Comparison of ENCODE assay signal across 8 mouse cellular contexts in genomic region chr8:119424740-119425139, GRCm38 (mm10). TPM values are rescaled to one million over a fixed set of nuclear protein-coding genes. Genes with fewer than 3 reads are reported as not detected.
A peak's percentile ranks its signal among the peaks of the same experiment; 100 is the strongest.
DNase-seq lines count a peak whose midpoint lies in the region; ATAC-seq and TF ChIP-seq lines count a peak whose summit lies in the region.

No protein-coding gene starts in this region.

- no peaks in the 10 kb centered on the region for H3K27me3 ChIP-seq in hindbrain, embryonic 13.5 days
- no peaks in the 10 kb centered on the region for H3K27me3 ChIP-seq in hindbrain, embryonic 14.5 days (ENCODE audit: control insufficient read depth, insufficient read depth, low read length)
- H3K27me3 ChIP-seq in heart, postnatal 0 days (ENCODE audit: control insufficient read depth, insufficient read depth, low read length): no peaks in the 10 kb centered on the region

- TF ChIP-seq CTCF in heart, postnatal 0 days (IDR thresholded peaks at IDR 0.05; ENCODE audit: low read depth): no peak

- H3K4me1 ChIP-seq in hindbrain, embryonic 13.5 days (replicated peaks): peaks cover 24% of the 10 kb centered on the region
- peaks cover 8% of the 10 kb centered on the region; the same call in 1 of the 2 replicates for H3K4me1 ChIP-seq in hindbrain, embryonic 14.5 days (replicated peaks; ENCODE audit: control insufficient read depth, insufficient read depth, low read length)
- peaks cover 42% of the 10 kb centered on the region for H3K4me1 ChIP-seq in heart, postnatal 0 days (ENCODE audit: control insufficient read depth, insufficient read depth)

- 0 out of 2 replicates have a peak overlapping the region, but pooled peaks have one; percentile 35 for H3K27ac ChIP-seq in hindbrain, embryonic 13.5 days
- H3K27ac ChIP-seq in hindbrain, embryonic 14.5 days: no peak overlapping the region
- peak overlapping the region; percentile 77 for H3K27ac ChIP-seq in heart, postnatal 0 days (ENCODE audit: low read depth)

- no peak for TF ChIP-seq EP300 in heart, postnatal 0 days (IDR thresholded peaks at IDR 0.05; ENCODE audit: low read depth)

- WGBS in hindbrain, embryonic 13.5 days: 82% methylated on average over 10 of the region's 10 CpGs
- 80% methylated on average over 10 of the region's 10 CpGs for WGBS in hindbrain, embryonic 14.5 days
- WGBS in heart, postnatal 0 days: 61% methylated on average over 10 of the region's 10 CpGs

- no peak overlapping the region for H3K4me3 ChIP-seq in hindbrain, embryonic 13.5 days
- no peak overlapping the region for H3K4me3 ChIP-seq in hindbrain, embryonic 14.5 days (replicated peaks; ENCODE audit: low read length)
- H3K4me3 ChIP-seq in heart, postnatal 0 days (ENCODE audit: low read depth, low read length): no peak overlapping the region

- ATAC-seq in hindbrain, embryonic 13.5 days (ENCODE audit: low FRiP score): no peak
- no peak for ATAC-seq in hindbrain, embryonic 14.5 days (ENCODE audit: low FRiP score)
- no peak for ATAC-seq in heart, postnatal 0 days (ENCODE audit: insufficient read depth, low read depth)

- no peaks in the 10 kb centered on the region for H3K9me3 ChIP-seq in hindbrain, embryonic 13.5 days
- no peaks in the 10 kb centered on the region for H3K9me3 ChIP-seq in hindbrain, embryonic 14.5 days (ENCODE audit: control insufficient read depth, low read length)
- H3K9me3 ChIP-seq in heart, postnatal 0 days (replicated peaks; ENCODE audit: control insufficient read depth, low read length): no peaks in the 10 kb centered on the region

- DNase-seq in hindbrain, embryonic 14.5 days (ENCODE audit: low spot score): no peak
- DNase-seq in CD4-positive helper T cell, adult 2 months (ENCODE audit: low read depth, low spot score): peak; percentile 60
- DNase-seq in heart, postnatal 0 days (ENCODE audit: low spot score): no peak
- peak; percentile 66 to 72 for DNase-seq in lung, postnatal 4 days
- DNase-seq in urinary bladder, postnatal 36 days (ENCODE audit: low spot score in 2 of 2): no peak
- no peak for DNase-seq in embryo, embryonic 10.5 days (ENCODE audit: low spot score)
- DNase-seq in layer of hippocampus, postnatal 36 days: no peak

- H3K36me3 ChIP-seq in hindbrain, embryonic 13.5 days: no peaks in the 10 kb centered on the region
- no peaks in the 10 kb centered on the region for H3K36me3 ChIP-seq in hindbrain, embryonic 14.5 days (replicated peaks; ENCODE audit: control insufficient read depth, insufficient read depth)
- H3K36me3 ChIP-seq in heart, postnatal 0 days (replicated peaks; ENCODE audit: control insufficient read depth, insufficient read depth, low read length): no peaks in the 10 kb centered on the region

- no peak overlapping the region for H3K4me2 ChIP-seq in hindbrain, embryonic 13.5 days
- H3K4me2 ChIP-seq in hindbrain, embryonic 14.5 days (replicated peaks): no peak overlapping the region
- H3K4me2 ChIP-seq in heart, postnatal 0 days (ENCODE audit: low read depth, low read length): no peak overlapping the region

- H3K9ac ChIP-seq in hindbrain, embryonic 13.5 days: no peak overlapping the region
- no peak overlapping the region for H3K9ac ChIP-seq in hindbrain, embryonic 14.5 days
- no peak overlapping the region for H3K9ac ChIP-seq in heart, postnatal 0 days (replicated peaks; ENCODE audit: low read depth, low read length)

RNA-seq across cellular contexts. Expression of gene Osgin1, which starts 9.2 kb away (rescaled TPM):
- 0.08 and 0.28 TPM in 2 replicates for polyA plus RNA-seq in hindbrain, embryonic 13.5 days (2015; fragmentation: Nextera tagmentation; extraction: Ambion mirVana)
- polyA plus RNA-seq in hindbrain, embryonic 14.5 days (2014; fragmentation: Nextera tagmentation; extraction: Ambion mirVana): 0.35 and 0.40 TPM in 2 replicates
- total RNA-seq in heart, postnatal 0 days (2014; rRNA removed; ENCODE audit: low replicate concordance): not detected in 2 replicates
- 0.38 and 1.0 TPM in 2 replicates for polyA plus RNA-seq in heart, postnatal 0 days (2015; fragmentation: Nextera tagmentation; extraction: Ambion mirVana)
- total RNA-seq in layer of hippocampus, postnatal 36 days (2021): under 1 TPM in 1 of 2 experiments, not detected in 1; 0.56 TPM

RNA-seq across cellular contexts. Expression of gene Necab2, which starts 21.8 kb away (rescaled TPM):
- polyA plus RNA-seq in hindbrain, embryonic 13.5 days (2015; fragmentation: Nextera tagmentation; extraction: Ambion mirVana): 34.5 and 36.4 TPM in 2 replicates
- 44.4 and 50.1 TPM in 2 replicates for polyA plus RNA-seq in hindbrain, embryonic 14.5 days (2014; fragmentation: Nextera tagmentation; extraction: Ambion mirVana)
- total RNA-seq in heart, postnatal 0 days (2014; rRNA removed; ENCODE audit: low replicate concordance): not detected in 2 replicates
- 0.07 TPM in 1 of 2 replicates, not detected in the other for polyA plus RNA-seq in heart, postnatal 0 days (2015; fragmentation: Nextera tagmentation; extraction: Ambion mirVana)
- 100 to 1,000 TPM in 1 of 2 experiments, 10 to 100 TPM in 1; 94.4 to 116 TPM for total RNA-seq in layer of hippocampus, postnatal 36 days (2021)

RNA-seq across cellular contexts. Expression of gene Mlycd, which starts 30.1 kb away (rescaled TPM):
- 14.1 and 14.8 TPM in 2 replicates for polyA plus RNA-seq in hindbrain, embryonic 13.5 days (2015; fragmentation: Nextera tagmentation; extraction: Ambion mirVana)
- 17.8 and 20.2 TPM in 2 replicates for polyA plus RNA-seq in hindbrain, embryonic 14.5 days (2014; fragmentation: Nextera tagmentation; extraction: Ambion mirVana)
- 72.2 and 109 TPM in 2 replicates for total RNA-seq in heart, postnatal 0 days (2014; rRNA removed; ENCODE audit: low replicate concordance)
- 75.1 and 77.5 TPM in 2 replicates for polyA plus RNA-seq in heart, postnatal 0 days (2015; fragmentation: Nextera tagmentation; extraction: Ambion mirVana)
- 10 to 100 TPM; 26.5 to 28.6 TPM for total RNA-seq in layer of hippocampus, postnatal 36 days (2021)

Comparison
In these comparisons a context has a peak if more than half of its experiments do, and no peak if none do; other contexts are left out.
1. DNase-seq: peak in CD4-positive helper T cell, adult 2 months (single experiment) and lung, postnatal 4 days (2 of 2); none in hindbrain, embryonic 14.5 days (single experiment), heart, postnatal 0 days (single experiment), urinary bladder, postnatal 36 days (0 of 2), embryo, embryonic 10.5 days (single experiment) and layer of hippocampus, postnatal 36 days (0 of 2).
2. RNA of gene Necab2, which starts 21.8 kb away (polyA plus RNA-seq): 44.4 to 50.1 TPM in hindbrain, embryonic 14.5 days and 34.5 to 36.4 TPM in hindbrain, embryonic 13.5 days; 0.07 TPM in heart, postnatal 0 days; every median in the first group is over 10 times any median in the second.